Mouse (Mus musculus) stomach, postnatal 0 days (tissue): Measurements from ENCODE around the gene Fkbp14. TPM values are rescaled to one million over a fixed set of nuclear protein-coding genes. Genes with fewer than 3 reads are reported as not detected.

Source experiments
- ATAC-seq: fragments of 200-750 bp; cut with Nextera tagmentation; 2 replicates; pipeline ENCODE4 v1.8.0; 2017; ENCODE audit not compliant: low FRiP score, low TSS enrichment
- DNase-seq: peaks from one replicate; pipeline ENCODE4 v3.0.0-alpha.2; 2016; ENCODE audit warnings: low spot score
- H3K27ac ChIP-seq: fragments of 300-500 bp; sonication (generic); replicated peaks from 2 replicates; pipeline ENCODE4 v1.5.1; 2014; ENCODE audit warnings: mild to moderate bottlenecking, control low read depth
- H3K27me3 ChIP-seq: fragments of 300-500 bp; sonication (generic); 2 replicates; pipeline ENCODE4 v1.6.1; 2014; ENCODE audit warnings: low read length; ENCODE audit not compliant: control insufficient read depth, insufficient read depth
- H3K36me3 ChIP-seq: fragments of 300-500 bp; sonication (generic); 2 replicates; pipeline ENCODE4 v1.6.1; 2014; ENCODE audit warnings: low read length, mixed read lengths; ENCODE audit not compliant: control insufficient read depth, insufficient read depth
- H3K4me1 ChIP-seq: fragments of 300-500 bp; sonication (generic); replicated peaks from 2 replicates; pipeline ENCODE4 v1.6.1; 2014; ENCODE audit warnings: antibody characterized with exemption; ENCODE audit not compliant: control insufficient read depth, insufficient read depth
- H3K4me2 ChIP-seq: fragments of 300-500 bp; sonication (generic); replicated peaks from 2 replicates; pipeline ENCODE4 v1.6.1; 2014; ENCODE audit warnings: low read depth, mild to moderate bottlenecking, control low read depth, moderate library complexity
- H3K4me3 ChIP-seq: fragments of 300-500 bp; sonication (generic); 2 replicates; pipeline ENCODE4 v1.5.1; 2014; ENCODE audit warnings: low read depth, low read length, control low read depth
- H3K9ac ChIP-seq: fragments of 300-500 bp; sonication (generic); 2 replicates; pipeline ENCODE4 v1.6.1; 2014; ENCODE audit warnings: mild to moderate bottlenecking, low read length, control low read depth, mixed read lengths
- H3K9me3 ChIP-seq: fragments of 300-500 bp; sonication (generic); 2 replicates; pipeline ENCODE4 v1.6.1; 2016; ENCODE audit warnings: low read length; ENCODE audit not compliant: control insufficient read depth
- CTCF ChIP-seq: IDR thresholded peaks from 2 replicates; pipeline ENCODE4 v1.5.1; 2016; ENCODE audit warnings: antibody characterized with exemption, low read depth, mild to moderate bottlenecking, moderate library complexity
- EP300 ChIP-seq: optimal IDR thresholded peaks from 2 replicates; pipeline ENCODE3; 2016; ENCODE audit warnings: antibody characterized with exemption
- WGBS: fragments of 180-500 bp; shearing (Covaris S2); extraction: QIAGEN DNeasy Blood & Tissue Kit; methylation state at CpG from one replicate; pipeline ENCODE4 v1.1.7; 2014; 5-methylcytosine and 5-hydroxymethylcytosine counted together
- polyA plus RNA-seq: library from polyadenylated mRNA; unstranded; fragments of >200 nt; fragmentation: Nextera tagmentation; extraction: Ambion mirVana; gene quantifications from 2 replicates; pipeline ENCODE4 v1.2.1, GENCODE M21; 2015

Gene Fkbp14
- polyA plus RNA-seq, 1 experiment from 2014 or later = 12.4 TPM

- no peak overlapping the region for H3K4me3 ChIP-seq
- no peaks in the 10 kb centered on the region for H3K27me3 ChIP-seq
- ATAC-seq (no peak), DNase-seq (no peak)
- TF ChIP-seq EP300 = no peak
- TF ChIP-seq CTCF = no peak
- H3K9ac ChIP-seq = no peak overlapping the region
- no peaks in the 10 kb centered on the region for H3K9me3 ChIP-seq
- no peak overlapping the region for H3K27ac ChIP-seq
- H3K36me3 ChIP-seq = no peaks in the 10 kb centered on the region
- 46% methylated on average over 1 of the region's 1 CpGs for WGBS
- no peak overlapping the region for H3K4me2 ChIP-seq
- H3K4me1 ChIP-seq = no peaks in the 10 kb centered on the region
These were observed 41.3 kb downstream of the Fkbp14 start for GRCm38 (mm10) chr6:54555816-54556215.

DNA sequence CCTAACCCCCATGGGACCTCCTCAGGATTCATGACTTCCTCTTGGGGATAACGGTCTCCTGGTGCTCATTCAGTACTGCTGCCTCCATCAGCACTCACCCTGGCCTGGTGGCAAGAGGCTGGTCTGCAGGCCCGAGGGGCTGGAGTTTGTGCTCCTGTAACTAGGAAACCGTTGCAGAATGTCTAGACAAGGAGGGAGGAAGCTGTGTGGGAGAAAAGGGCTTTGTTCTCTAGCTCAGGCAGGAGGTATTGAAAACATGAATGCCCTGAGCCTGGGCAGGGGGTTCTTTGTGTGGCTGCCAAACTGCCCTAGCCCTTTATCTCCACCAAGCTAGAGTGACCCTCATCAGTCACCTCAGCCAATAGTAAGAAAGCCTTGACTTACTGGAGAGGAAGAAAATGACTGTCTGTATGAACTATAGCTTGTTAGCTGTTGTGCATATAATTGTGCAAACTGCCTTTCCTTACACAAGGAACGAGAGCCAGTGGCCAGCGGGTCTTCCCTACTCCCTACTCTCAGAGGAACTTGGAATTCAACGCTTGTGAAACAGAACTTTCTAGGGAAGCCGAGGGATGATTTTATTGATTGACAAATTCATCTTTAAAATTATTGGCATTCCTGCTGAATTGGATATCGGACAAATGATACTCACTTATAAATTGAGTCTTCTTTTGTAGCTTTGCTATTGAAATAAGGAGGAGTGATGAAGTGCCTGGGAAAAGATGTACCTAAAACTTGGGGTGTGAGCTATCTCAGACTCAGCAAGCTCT lies 42.6 kb downstream of the Fkbp14 start:
- no peak for TF ChIP-seq EP300
- TF ChIP-seq CTCF = no peak
- H3K27me3 ChIP-seq = no peaks in the 10 kb centered on the region
- H3K4me3 ChIP-seq = no peak overlapping the region
- 62% methylated on average over 8 of the region's 8 CpGs for WGBS
- H3K4me1 ChIP-seq = no peaks in the 10 kb centered on the region
- H3K9me3 ChIP-seq = no peaks in the 10 kb centered on the region
- no peaks in the 10 kb centered on the region for H3K36me3 ChIP-seq
- no peak overlapping the region for H3K9ac ChIP-seq
- no peak overlapping the region for H3K27ac ChIP-seq
- H3K4me2 ChIP-seq = no peak overlapping the region
- DNase-seq (no peak), ATAC-seq (no peak)

DNA sequence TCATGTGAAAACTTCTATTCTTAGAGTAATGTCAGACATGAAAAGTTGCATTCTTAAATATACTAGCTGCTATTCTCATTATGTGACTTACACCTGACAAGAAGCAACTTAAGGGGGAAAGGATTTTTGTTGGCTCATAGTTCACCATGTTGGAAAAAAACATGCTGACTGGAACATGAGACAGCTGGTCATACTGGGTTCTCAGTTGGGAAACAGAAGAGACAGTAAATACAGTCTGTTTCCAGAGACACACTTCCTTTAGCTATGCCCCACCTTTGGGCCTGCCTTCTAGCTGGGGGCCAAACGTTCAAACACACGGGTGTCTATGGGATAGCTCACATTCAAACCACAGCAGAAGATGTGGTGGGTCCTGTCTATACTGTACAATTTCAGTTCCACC lies 43.5 kb downstream of the Fkbp14 start:
- ATAC-seq = no peak
- Histone ChIP-seq H3K27ac (no peak overlapping the region), H3K9me3 (no peaks in the 10 kb centered on the region), H3K27me3 (no peaks in the 10 kb centered on the region), H3K36me3 (no peaks in the 10 kb centered on the region), H3K9ac (no peak overlapping the region), H3K4me3 (no peak overlapping the region), H3K4me2 (no peak overlapping the region), H3K4me1 (no peaks in the 10 kb centered on the region)
- WGBS = 77% methylated on average over 2 of the region's 2 CpGs
- DNase-seq = no peak
- TF ChIP-seq CTCF (no peak), EP300 (no peak)

- Histone ChIP-seq H3K4me1 (no peaks in the 10 kb centered on the region), H3K9ac (no peak overlapping the region), H3K36me3 (no peaks in the 10 kb centered on the region), H3K27ac (no peak overlapping the region), H3K4me2 (no peak overlapping the region), H3K27me3 (no peaks in the 10 kb centered on the region), H3K4me3 (no peak overlapping the region), H3K9me3 (no peaks in the 10 kb centered on the region)
- DNase-seq (no peak), ATAC-seq (no peak)
- TF ChIP-seq EP300 = no peak
- no peak for TF ChIP-seq CTCF
- WGBS = 87% methylated on average over 9 of the region's 9 CpGs
These were observed 44.2 kb downstream of the Fkbp14 start for GRCm38 (mm10) chr6:54552721-54553413.

DNA sequence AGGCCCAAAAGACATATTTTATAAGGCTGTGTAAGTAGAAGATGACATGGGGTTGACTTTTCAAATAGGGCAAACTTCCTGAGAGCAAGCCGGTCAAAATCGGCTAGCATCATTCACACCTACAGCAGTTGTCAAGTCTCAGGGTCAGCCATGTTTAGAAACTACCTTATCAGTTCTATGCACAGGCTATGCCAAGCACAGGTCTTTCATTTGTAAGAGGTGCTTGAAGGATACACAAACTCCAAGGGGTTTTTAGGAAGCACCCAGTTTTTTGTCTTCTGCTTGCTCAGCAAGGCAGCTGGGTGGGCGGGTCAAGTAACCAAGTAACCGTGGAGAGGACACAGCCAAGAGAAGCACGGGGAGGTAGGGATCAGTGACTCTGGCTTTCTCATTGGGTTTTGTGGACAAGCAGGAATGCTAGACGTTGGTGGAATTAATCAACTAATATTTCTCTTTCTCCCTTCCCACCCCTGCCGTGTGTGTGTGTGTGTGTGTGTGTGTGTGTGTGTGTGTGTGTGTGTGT lies 46.2 kb downstream of the Fkbp14 start:
- H3K9ac ChIP-seq = no peak overlapping the region
- H3K4me1 ChIP-seq = no peaks in the 10 kb centered on the region
- 37% methylated on average over 7 of the region's 7 CpGs for WGBS
- no peaks in the 10 kb centered on the region for H3K27me3 ChIP-seq
- H3K9me3 ChIP-seq = no peaks in the 10 kb centered on the region
- no peak overlapping the region for H3K4me3 ChIP-seq
- no peak overlapping the region for H3K4me2 ChIP-seq
- ATAC-seq (no peak), DNase-seq (no peak)
- TF ChIP-seq CTCF = no peak
- TF ChIP-seq EP300 = no peak
- H3K36me3 ChIP-seq = no peaks in the 10 kb centered on the region
- no peak overlapping the region for H3K27ac ChIP-seq

- DNase-seq (no peak), ATAC-seq (no peak)
- Histone ChIP-seq H3K4me2 (no peak overlapping the region), H3K4me3 (no peak overlapping the region), H3K9ac (no peak overlapping the region), H3K9me3 (no peaks in the 10 kb centered on the region), H3K27me3 (no peaks in the 10 kb centered on the region), H3K36me3 (no peaks in the 10 kb centered on the region), H3K27ac (no peak overlapping the region), H3K4me1 (no peaks in the 10 kb centered on the region)
- TF ChIP-seq EP300 = no peak
- TF ChIP-seq CTCF = no peak
- 64% methylated on average over 4 of the region's 4 CpGs for WGBS
These were observed 47.8 kb downstream of the Fkbp14 start for GRCm38 (mm10) chr6:54549311-54549710.
